Mouse (Mus musculus) bone marrow macrophage, adult 2 months (primary cell): ENCODE measurements around the gene Galnt15.

Experiments
- CTCF ChIP-seq: IDR thresholded peaks from 2 replicates; pipeline ENCODE4 v1.5.1; 2012; ENCODE audit warnings: low read depth, mild to moderate bottlenecking, low read length, moderate library complexity
- POLR2A ChIP-seq: IDR thresholded peaks from 2 replicates; pipeline ENCODE4 v1.6.1; 2012; ENCODE audit warnings: mild to moderate bottlenecking, low read depth, low read length, borderline replicate concordance

DNA sequence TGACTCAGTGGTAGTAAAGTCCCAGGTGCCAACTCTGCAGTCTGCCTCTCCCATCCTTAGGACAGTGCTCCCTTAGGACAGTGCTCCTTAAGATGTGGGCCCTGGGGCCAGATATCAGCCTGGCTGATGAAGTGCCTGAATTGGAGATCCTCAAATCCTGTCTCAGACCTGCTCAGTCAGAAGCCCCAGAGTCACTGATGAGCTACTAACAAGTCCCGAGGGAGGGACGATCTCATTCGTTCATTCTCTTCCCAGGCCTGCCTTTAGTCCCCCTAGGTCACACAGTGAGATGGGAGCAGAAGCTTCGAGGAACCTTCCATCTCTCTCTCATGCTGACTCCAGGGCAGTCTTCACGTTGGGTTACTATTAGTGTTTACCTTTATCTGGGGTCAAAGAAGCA, 1.3 kb downstream of the Galnt15 start:
- no peak for TF ChIP-seq CTCF
- no peak for TF ChIP-seq POLR2A
